Mouse (Mus musculus) ES-E14 (cell line): ENCODE results near the gene Mospd1.

Experiments used
- CHD2 ChIP-seq: IDR thresholded peaks from 2 replicates; pipeline ENCODE4 v1.6.1; 2014; ENCODE audit warnings: mild to moderate bottlenecking, low read depth, low read length, inconsistent platforms
- HCFC1 ChIP-seq: IDR thresholded peaks from 2 replicates; pipeline ENCODE4 v1.6.1; 2012; ENCODE audit warnings: low read length, inconsistent platforms, borderline replicate concordance; ENCODE audit not compliant: insufficient read depth
- MAFK ChIP-seq: IDR thresholded peaks from 2 replicates; pipeline ENCODE4 v1.6.1; 2014; ENCODE audit warnings: mild to moderate bottlenecking, low read depth, low read length, inconsistent platforms; ENCODE audit not compliant: insufficient read depth
- ZC3H11A ChIP-seq: IDR thresholded peaks from 2 replicates; pipeline ENCODE4 v1.6.1; 2012; ENCODE audit warnings: low read depth, mild to moderate bottlenecking, inconsistent platforms, low read length, borderline replicate concordance
- ZNF384 ChIP-seq: IDR thresholded peaks from 2 replicates; pipeline ENCODE4 v1.6.1; 2012; ENCODE audit warnings: low read depth, low read length, inconsistent platforms

GRCm38 (mm10) chrX:53370366-53370740 is at the start of gene Mospd1:
- TF ChIP-seq CHD2: no peak
- no peak for TF ChIP-seq MAFK
- no peak for TF ChIP-seq ZNF384
- TF ChIP-seq HCFC1: no peak
- no peak for TF ChIP-seq ZC3H11A
